Mouse (Mus musculus) spleen, adult 2 months (tissue): ENCODE results near the gene Rdh16f2. TPM values are rescaled to one million over a fixed set of nuclear protein-coding genes. Genes with fewer than 3 reads are reported as not detected.
"Not testable (repeated sequence)": the region's sequence is repeated elsewhere in the genome, so short reads cannot be mapped to it uniquely, and the experiment has no call there.

Source experiments
- DNase-seq, 2 experiments: peaks; one replicate each; pipeline versions ENCODE4 v3.0.0 to v3.0.0-alpha.2; 2012 to 2021; ENCODE audit warnings: low spot score in 2 of 2, low read depth in 1 of 2
- H3K27ac ChIP-seq: fragments of 200-500 bp; 2 replicates; pipeline ENCODE4 v1.5.1; 2012; ENCODE audit warnings: low read length, inconsistent platforms; ENCODE audit not compliant: insufficient read depth
- H3K27me3 ChIP-seq: fragments of 200-500 bp; 2 replicates; pipeline ENCODE4 v1.6.1; 2012; ENCODE audit warnings: mild to moderate bottlenecking, moderate library complexity, low read length, inconsistent platforms; ENCODE audit not compliant: control insufficient read depth, insufficient read depth
- H3K36me3 ChIP-seq: fragments of 200-500 bp; 2 replicates; pipeline ENCODE4 v1.6.1; 2012; ENCODE audit warnings: mild to moderate bottlenecking, low read length, inconsistent platforms; ENCODE audit not compliant: control insufficient read depth, insufficient read depth
- H3K4me1 ChIP-seq: fragments of 200-500 bp; 2 replicates; pipeline ENCODE4 v1.6.1; 2011; ENCODE audit warnings: inconsistent platforms; ENCODE audit not compliant: control insufficient read depth, insufficient read depth, insufficient read length
- H3K4me3 ChIP-seq: fragments of 200-500 bp; 2 replicates; pipeline ENCODE4 v1.5.1; 2011; ENCODE audit warnings: mild to moderate bottlenecking, inconsistent platforms; ENCODE audit not compliant: insufficient read depth, insufficient read length; ENCODE audit errors: extremely low read depth
- CTCF ChIP-seq: fragments of 200-500 bp; IDR thresholded peaks from 2 replicates; pipeline ENCODE4 v1.5.1; 2011; ENCODE audit warnings: mild to moderate bottlenecking, inconsistent platforms; ENCODE audit not compliant: insufficient read depth, insufficient read length, insufficient replicate concordance; ENCODE audit errors: extremely low read depth
- POLR2A ChIP-seq: fragments of 200-500 bp; IDR thresholded peaks from 2 replicates; pipeline ENCODE4 v1.6.1; 2011; ENCODE audit warnings: low read depth, low read length, inconsistent platforms
- WGBS: fragments of 180-500 bp; shearing (Covaris S2); methylation state at CpG from one replicate; pipeline ENCODE4 v1.1.7; 2018; 5-methylcytosine and 5-hydroxymethylcytosine counted together
- polyA plus RNA-seq: library from polyadenylated mRNA; depleted of rRNA; stranded (reverse); fragments of >200 nt; gene quantifications from 2 replicates; pipeline ENCODE4 v1.2.3, GENCODE M21; 2012

Rdh16f2 gene
- polyA plus RNA-seq, 1 experiment = 0.08 TPM

DNA sequence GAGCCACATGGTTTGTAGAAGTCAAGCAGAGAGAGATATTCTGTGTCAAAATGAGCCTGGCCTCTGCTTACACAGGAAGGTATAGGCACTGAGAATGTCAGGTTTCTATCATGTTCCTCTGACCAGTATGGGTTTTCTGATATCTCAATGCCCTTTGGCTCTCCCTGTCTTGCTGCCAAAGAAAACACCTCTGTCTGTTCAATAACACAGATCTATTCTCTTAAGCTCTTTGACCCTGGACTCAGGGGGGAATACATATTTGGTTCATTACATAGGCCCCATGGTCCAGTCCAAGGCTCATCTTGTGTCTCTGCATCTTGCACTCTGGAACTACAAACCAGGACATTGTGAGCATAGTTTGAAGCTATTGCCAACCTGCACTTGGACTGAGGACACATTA is 22.3 kb downstream of the Rdh16f2 start, which contains the start of gene Rdh7:
TSS of gene Rdh7 (minus strand) at position 213 of the 400 bp plus-strand sequence.
- H3K27ac ChIP-seq = no peak within 1 kb of the TSS
- no peak for DNase-seq
- no peaks in the 10 kb centered on the region for H3K36me3 ChIP-seq
- H3K27me3 ChIP-seq = no peaks in the 10 kb centered on the region
- TF ChIP-seq POLR2A = no peak
- TF ChIP-seq CTCF = no peak
- H3K4me3 ChIP-seq = no peak within 1 kb of the TSS
- H3K4me1 ChIP-seq = no peaks in the 10 kb centered on the region

- Histone ChIP-seq H3K36me3 (no peaks in the 10 kb centered on the region), H3K4me3 (no peak overlapping the region), H3K4me1 (no peaks in the 10 kb centered on the region), H3K27me3 (no peaks in the 10 kb centered on the region), H3K27ac (no peak overlapping the region)
- WGBS = 83% methylated on average over 1 of the region's 1 CpGs
- no peak for DNase-seq
- TF ChIP-seq CTCF (no peak), POLR2A (no peak)
These were observed 25.2 kb downstream of the Rdh16f2 start for GRCm38 (mm10) chr10:127891481-127891880.

GRCm38 (mm10) chr10:127893163-127894022 is 27.1 kb downstream of the Rdh16f2 start:
- H3K4me1 ChIP-seq, H3K4me3 ChIP-seq, H3K27me3 ChIP-seq, H3K27ac ChIP-seq, DNase-seq, H3K36me3 ChIP-seq: not testable (repeated sequence)
- 53% methylated on average over 5 of the region's 5 CpGs for WGBS

GRCm38 (mm10) chr10:127896705-127897104 is 30.4 kb downstream of the Rdh16f2 start:
- 54% methylated on average over 5 of the region's 5 CpGs for WGBS
- H3K4me1 ChIP-seq = no peaks in the 10 kb centered on the region
- no peaks in the 10 kb centered on the region for H3K27me3 ChIP-seq
- no peaks in the 10 kb centered on the region for H3K36me3 ChIP-seq
- TF ChIP-seq CTCF (no peak), POLR2A (no peak)
- no peak for DNase-seq
- no peak overlapping the region for H3K4me3 ChIP-seq
- no peak overlapping the region for H3K27ac ChIP-seq

DNA sequence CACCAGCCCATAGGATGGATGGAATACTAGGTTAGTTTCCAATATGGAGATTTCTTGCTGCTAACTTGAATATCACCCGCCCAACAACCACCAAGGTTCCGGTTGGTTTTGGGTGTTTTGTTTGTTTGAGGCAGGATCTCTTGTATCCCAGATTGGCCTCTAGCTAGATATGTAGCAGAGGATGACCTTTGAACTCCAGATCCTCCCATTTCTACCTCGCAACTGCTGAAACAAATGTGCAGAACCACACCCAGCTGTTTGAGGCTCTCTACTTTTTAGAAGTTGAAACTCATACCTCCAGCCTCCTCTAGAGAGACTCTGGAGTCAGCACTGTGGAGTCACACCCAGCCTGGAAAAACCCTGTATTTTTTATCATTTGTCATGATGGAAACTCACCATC is 31.2 kb downstream of the Rdh16f2 start:
- 91% methylated on average over 3 of the region's 3 CpGs for WGBS
- no peaks in the 10 kb centered on the region for H3K4me1 ChIP-seq
- no peak overlapping the region for H3K4me3 ChIP-seq
- no peaks in the 10 kb centered on the region for H3K36me3 ChIP-seq
- TF ChIP-seq POLR2A = no peak
- TF ChIP-seq CTCF = no peak
- H3K27ac ChIP-seq = no peak overlapping the region
- DNase-seq = no peak
- no peaks in the 10 kb centered on the region for H3K27me3 ChIP-seq

- Histone ChIP-seq H3K4me1 (no peaks in the 10 kb centered on the region), H3K27ac (no peak within 1 kb of the TSS), H3K36me3 (no peaks in the 10 kb centered on the region), H3K4me3 (no peak within 1 kb of the TSS), H3K27me3 (no peaks in the 10 kb centered on the region)
- 87% methylated on average over 2 of the region's 2 CpGs for WGBS
- DNase-seq = no peak
- no peak for TF ChIP-seq POLR2A
- TF ChIP-seq CTCF = no peak
These were observed 31.9 kb downstream of the Rdh16f2 start, which contains the start of gene Sdr9c7 for GRCm38 (mm10) chr10:127898218-127898617. Gene Sdr9c7, plus strand, starts transcription at chr10:127898518.

GRCm38 (mm10) chr10:127899783-127900182 is 33.5 kb downstream of the Rdh16f2 start:
- H3K4me3 ChIP-seq = no peak overlapping the region
- TF ChIP-seq CTCF (no peak), POLR2A (no peak)
- no peaks in the 10 kb centered on the region for H3K4me1 ChIP-seq
- no peaks in the 10 kb centered on the region for H3K36me3 ChIP-seq
- 57% methylated on average over 5 of the region's 5 CpGs for WGBS
- no peak for DNase-seq
- no peaks in the 10 kb centered on the region for H3K27me3 ChIP-seq
- no peak overlapping the region for H3K27ac ChIP-seq
